Mouse (Mus musculus) forebrain, embryonic 11.5 days (tissue): ENCODE results near the gene Tenm4. TPM values are rescaled to one million over a fixed set of nuclear protein-coding genes. Genes with fewer than 3 reads are reported as not detected.

Source experiments
- ATAC-seq: fragments of 200-750 bp; cut with Nextera tagmentation; replicated peaks from 2 replicates; pipeline ENCODE4 v1.8.0; 2017; ENCODE audit warnings: moderate TSS enrichment; ENCODE audit not compliant: low FRiP score
- DNase-seq: peaks from one replicate; pipeline ENCODE4 v3.0.0-alpha.2; 2017; ENCODE audit warnings: low spot score
- H3K27ac ChIP-seq: fragments of 300-500 bp; sonication (generic); 2 replicates; pipeline ENCODE4 v1.5.1; 2014; ENCODE audit warnings: low read depth, low read length
- H3K27me3 ChIP-seq: fragments of 300-500 bp; sonication (generic); 2 replicates; pipeline ENCODE4 v1.6.1; 2014; ENCODE audit warnings: mild to moderate bottlenecking, low read length, mixed read lengths; ENCODE audit not compliant: control insufficient read depth, insufficient read depth
- H3K36me3 ChIP-seq: fragments of 300-500 bp; sonication (generic); 2 replicates; pipeline ENCODE4 v1.6.1; 2014; ENCODE audit warnings: mild to moderate bottlenecking, low read length, moderate library complexity, mixed read lengths; ENCODE audit not compliant: control insufficient read depth, insufficient read depth
- H3K4me1 ChIP-seq: fragments of 300-500 bp; sonication (generic); replicated peaks from 2 replicates; pipeline ENCODE4 v1.6.1; 2014; ENCODE audit warnings: low read length, mixed read lengths; ENCODE audit not compliant: control insufficient read depth, insufficient read depth
- H3K4me2 ChIP-seq: fragments of 300-500 bp; sonication (generic); 2 replicates; pipeline ENCODE4 v1.6.1; 2014; ENCODE audit warnings: low read depth, mild to moderate bottlenecking, low read length, moderate library complexity, mixed read lengths; ENCODE audit not compliant: severe bottlenecking
- H3K4me3 ChIP-seq: fragments of 300-500 bp; sonication (generic); 2 replicates; pipeline ENCODE4 v1.5.1; 2014; ENCODE audit warnings: low read depth, low read length
- H3K9ac ChIP-seq: fragments of 300-500 bp; sonication (generic); 2 replicates; pipeline ENCODE4 v1.6.1; 2014; ENCODE audit warnings: low read length
- H3K9me3 ChIP-seq: fragments of 300-500 bp; sonication (generic); 2 replicates; pipeline ENCODE4 v1.6.1; 2016; ENCODE audit warnings: low read length, mixed read lengths; ENCODE audit not compliant: control insufficient read depth
- WGBS: fragments of 180-500 bp; shearing (Covaris S2); extraction: QIAGEN DNeasy Blood & Tissue Kit; methylation state at CpG from one replicate; pipeline ENCODE4 v1.1.7; 2014; 5-methylcytosine and 5-hydroxymethylcytosine counted together
- polyA plus RNA-seq: library from polyadenylated mRNA; unstranded; fragments of >200 nt; fragmentation: Nextera tagmentation; extraction: Ambion mirVana; gene quantifications from 2 replicates; pipeline ENCODE4 v1.2.1, GENCODE M21; 2014

Tenm4 gene
- polyA plus RNA-seq, 1 experiment from 2014 or later, result 47.9 TPM

- H3K4me2 ChIP-seq, result no peak overlapping the region
- H3K27ac ChIP-seq, result no peak overlapping the region
- no peak for ATAC-seq
- WGBS, result 88% methylated on average over 3 of the region's 3 CpGs
- H3K4me3 ChIP-seq, result no peak overlapping the region
- no peaks in the 10 kb centered on the region for H3K9me3 ChIP-seq
- no peak for DNase-seq
- no peaks in the 10 kb centered on the region for H3K36me3 ChIP-seq
- no peaks in the 10 kb centered on the region for H3K27me3 ChIP-seq
- H3K4me1 ChIP-seq, result no peaks in the 10 kb centered on the region
- no peak overlapping the region for H3K9ac ChIP-seq
Observed at GRCm38 (mm10) chr7:96688141-96688540, 517.1 kb downstream of the Tenm4 start.

- ATAC-seq, result no peak
- 87% methylated on average over 8 of the region's 8 CpGs for WGBS
- H3K36me3 ChIP-seq, result no peaks in the 10 kb centered on the region; the same call in 1 of the 2 replicates
Observed at GRCm38 (mm10) chr7:96701097-96701845, 530.2 kb downstream of the Tenm4 start.

GRCm38 (mm10) chr7:96703958-96704357, 532.9 kb downstream of the Tenm4 start:
- DNase-seq, result no peak
- ATAC-seq, result no peak; the same call in 1 of the 2 replicates
- no peak overlapping the region for H3K4me3 ChIP-seq
- no peak overlapping the region for H3K4me2 ChIP-seq
- no peak overlapping the region for H3K27ac ChIP-seq
- WGBS, result 92% methylated on average over 16 of the region's 16 CpGs
- no peaks in the 10 kb centered on the region for H3K9me3 ChIP-seq
- no peaks in the 10 kb centered on the region; the same call in 1 of the 2 replicates for H3K36me3 ChIP-seq
- no peak overlapping the region for H3K9ac ChIP-seq
- H3K4me1 ChIP-seq, result no peaks in the 10 kb centered on the region
- H3K27me3 ChIP-seq, result no peaks in the 10 kb centered on the region

More at GRCm38 (mm10) chr7:96701097-96701845, 530.2 kb downstream of the Tenm4 start:
- no peaks in the 10 kb centered on the region for H3K27me3 ChIP-seq
- H3K9ac ChIP-seq, result no peak overlapping the region
- H3K27ac ChIP-seq, result no peak overlapping the region
- H3K4me2 ChIP-seq, result no peak overlapping the region
- H3K9me3 ChIP-seq, result no peaks in the 10 kb centered on the region
- no peak overlapping the region for H3K4me3 ChIP-seq
- no peak for DNase-seq
- H3K4me1 ChIP-seq, result no peaks in the 10 kb centered on the region

DNA sequence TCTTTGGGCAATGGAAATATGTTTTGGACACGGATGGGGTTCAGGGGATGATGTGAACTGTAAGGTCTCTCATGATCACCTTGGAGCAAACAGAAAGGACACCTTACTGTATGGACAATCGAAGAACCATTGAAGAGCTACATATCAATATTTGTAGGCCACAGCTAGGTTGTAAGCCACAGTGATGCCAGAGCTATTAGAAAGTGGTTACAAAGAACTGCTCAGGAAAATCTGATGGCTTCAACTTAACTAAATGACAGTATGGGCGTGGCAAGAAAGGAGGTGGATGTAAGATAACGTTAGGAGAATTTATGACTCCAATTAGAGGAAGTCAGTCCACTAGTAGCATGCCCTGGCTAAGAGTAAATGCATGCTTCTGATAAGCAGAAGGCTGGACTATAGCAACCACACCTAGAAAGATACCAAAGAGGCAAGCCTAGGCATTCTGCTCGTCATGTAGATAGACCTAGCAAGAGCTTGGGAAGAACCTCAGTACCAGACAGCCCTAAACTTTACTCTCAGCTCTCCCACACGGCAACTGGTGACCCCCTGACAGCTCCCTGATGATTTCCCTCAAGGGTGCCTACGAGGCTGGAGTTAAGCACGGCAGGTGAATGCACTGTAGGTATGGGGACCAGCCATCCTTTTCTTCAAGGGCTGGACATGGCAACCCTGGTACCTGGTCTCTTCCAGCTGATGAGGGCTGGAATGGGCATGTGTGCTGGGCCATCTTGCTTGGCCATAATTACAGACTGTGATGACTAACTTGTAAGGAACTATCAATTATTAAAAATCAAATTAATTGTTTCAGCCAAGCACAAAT, 534.5 kb downstream of the Tenm4 start:
- no peaks in the 10 kb centered on the region for H3K4me1 ChIP-seq
- DNase-seq (no peak), ATAC-seq (no peak)
- no peak overlapping the region for H3K4me2 ChIP-seq
- no peaks in the 10 kb centered on the region for H3K27me3 ChIP-seq
- no peaks in the 10 kb centered on the region for H3K9me3 ChIP-seq
- 91% methylated on average over 8 of the region's 8 CpGs for WGBS
- no peak overlapping the region for H3K27ac ChIP-seq
- H3K9ac ChIP-seq, result no peak overlapping the region
- no peak overlapping the region for H3K4me3 ChIP-seq
- no peaks in the 10 kb centered on the region; the same call in 1 of the 2 replicates for H3K36me3 ChIP-seq

GRCm38 (mm10) chr7:96706531-96706930, 535.5 kb downstream of the Tenm4 start:
- 92% methylated on average over 7 of the region's 7 CpGs for WGBS
- no peaks in the 10 kb centered on the region for H3K9me3 ChIP-seq
- no peak for ATAC-seq

DNA sequence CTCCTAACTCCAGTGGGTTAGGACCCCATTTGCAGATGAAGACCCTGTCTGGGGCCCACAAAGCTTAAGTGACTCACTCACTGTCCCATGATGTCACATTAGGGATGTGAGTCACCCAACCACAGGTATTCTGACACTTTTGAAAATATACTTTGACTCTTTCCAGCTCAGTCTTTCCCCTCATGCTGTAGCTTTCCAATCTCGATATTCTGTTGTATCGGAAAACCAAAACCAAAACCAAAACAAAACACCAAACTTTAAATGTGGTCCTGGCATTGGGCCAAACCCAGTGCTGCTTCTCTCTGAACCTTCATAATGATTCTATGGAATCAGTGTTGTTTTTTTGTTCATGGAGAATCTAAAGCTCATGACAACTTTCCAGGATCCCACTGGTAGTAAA, 536.1 kb downstream of the Tenm4 start:
- H3K4me3 ChIP-seq, result no peak overlapping the region
- DNase-seq, result no peak
- 94% methylated on average over 2 of the region's 2 CpGs for WGBS
- H3K27ac ChIP-seq, result no peak overlapping the region
- H3K4me2 ChIP-seq, result no peak overlapping the region
- H3K36me3 ChIP-seq, result no peaks in the 10 kb centered on the region; the same call in 1 of the 2 replicates
- no peaks in the 10 kb centered on the region for H3K27me3 ChIP-seq
- H3K9me3 ChIP-seq, result no peaks in the 10 kb centered on the region
- no peaks in the 10 kb centered on the region for H3K4me1 ChIP-seq
- ATAC-seq, result no peak
- H3K9ac ChIP-seq, result no peak overlapping the region

More at GRCm38 (mm10) chr7:96706531-96706930, 535.5 kb downstream of the Tenm4 start:
- no peaks in the 10 kb centered on the region; the same call in 1 of the 2 replicates for H3K36me3 ChIP-seq
- no peaks in the 10 kb centered on the region for H3K4me1 ChIP-seq
- no peak overlapping the region for H3K27ac ChIP-seq
- no peak overlapping the region for H3K4me3 ChIP-seq
- no peak for DNase-seq
- H3K4me2 ChIP-seq, result no peak overlapping the region
- H3K9ac ChIP-seq, result no peak overlapping the region
- H3K27me3 ChIP-seq, result no peaks in the 10 kb centered on the region

- Histone ChIP-seq H3K4me3 (no peak overlapping the region), H3K36me3 (no peaks in the 10 kb centered on the region; the same call in 1 of the 2 replicates), H3K9me3 (no peaks in the 10 kb centered on the region), H3K4me1 (no peaks in the 10 kb centered on the region), H3K4me2 (no peak overlapping the region), H3K9ac (no peak overlapping the region), H3K27ac (no peak overlapping the region), H3K27me3 (no peaks in the 10 kb centered on the region)
- DNase-seq, result no peak
- no peak for ATAC-seq
- 85% methylated on average over 5 of the region's 5 CpGs for WGBS
Observed at GRCm38 (mm10) chr7:96708071-96708470, 537.0 kb downstream of the Tenm4 start.

DNA sequence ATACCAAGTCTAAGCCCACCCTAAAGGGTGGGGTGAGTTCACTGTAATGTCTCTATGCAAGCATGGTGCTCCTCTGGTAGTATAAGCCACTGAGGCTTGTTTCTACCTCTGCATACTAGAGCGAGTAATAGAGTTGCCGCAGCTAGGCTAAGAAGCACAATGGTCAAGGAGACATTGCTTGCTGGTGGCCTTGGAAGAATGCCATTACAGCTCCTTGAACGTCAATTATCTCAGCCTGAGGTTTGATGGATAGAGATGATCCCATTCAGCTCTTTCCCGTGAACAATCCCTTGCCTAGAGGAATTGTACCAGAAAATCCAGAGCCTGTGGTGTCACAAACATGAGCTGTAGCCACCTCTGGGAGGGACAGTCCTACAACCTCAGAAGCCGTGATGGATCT, 537.5 kb downstream of the Tenm4 start:
- Histone ChIP-seq H3K27ac (no peak overlapping the region), H3K4me2 (no peak overlapping the region), H3K9ac (no peak overlapping the region), H3K36me3 (no peaks in the 10 kb centered on the region; the same call in 1 of the 2 replicates), H3K4me3 (no peak overlapping the region), H3K9me3 (no peaks in the 10 kb centered on the region), H3K27me3 (no peaks in the 10 kb centered on the region), H3K4me1 (no peaks in the 10 kb centered on the region)
- no peak for DNase-seq
- WGBS, result 89% methylated on average over 5 of the region's 5 CpGs
- no peak for ATAC-seq
